Mouse (Mus musculus) induced T-regulatory cell, adult 2 months (primary cell): ENCODE measurements around the gene Snrpd2.

Experiments
- DNase-seq: peaks from one replicate; pipeline ENCODE4 v3.0.0-alpha.2; 2012; ENCODE audit warnings: low read depth

Gene Snrpd2

DNA sequence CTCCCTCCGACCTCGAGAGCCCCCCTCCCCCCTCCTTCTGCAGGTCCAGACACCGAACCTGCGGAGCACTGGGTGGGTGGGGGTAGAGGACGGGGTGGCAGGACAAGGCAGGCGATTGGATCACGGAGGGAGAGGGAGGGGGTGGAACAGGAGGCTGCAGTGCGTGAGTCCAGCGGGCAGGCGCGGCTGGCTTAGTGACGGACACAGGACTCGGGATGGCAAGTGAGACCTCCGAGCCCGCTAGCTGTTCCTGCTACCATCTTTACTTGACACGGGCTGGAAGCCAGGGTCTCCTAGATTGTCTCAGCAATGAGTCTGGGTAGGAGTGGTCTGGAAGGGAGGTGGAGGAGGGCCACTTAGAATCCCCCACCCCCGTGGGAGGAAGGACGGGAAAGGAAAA lies 28.5 kb downstream of the Snrpd2 start:
- DNase-seq, result no peak

GRCm38 (mm10) chr7:19178443-19179092 lies 29.0 kb downstream of the Snrpd2 start:
- DNase-seq, result peak; percentile 92

DNA sequence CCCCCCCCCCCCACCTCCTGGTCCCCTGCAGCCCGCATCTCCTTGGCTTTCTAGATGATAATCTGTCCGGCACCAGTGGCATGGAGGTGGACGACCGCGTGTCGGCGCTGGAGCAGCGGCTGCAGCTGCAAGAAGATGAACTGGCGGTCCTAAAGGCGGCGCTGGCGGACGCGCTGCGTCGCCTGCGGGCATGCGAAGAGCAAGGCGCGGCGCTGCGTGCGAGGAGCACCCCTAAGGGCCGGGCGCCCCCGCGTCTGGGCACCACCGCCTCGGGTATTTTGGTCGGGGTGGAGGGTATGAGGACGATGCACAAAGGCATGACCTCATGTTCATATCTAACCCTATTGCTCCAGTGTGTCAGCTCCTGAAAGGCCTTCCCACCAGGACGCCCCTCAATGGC lies 29.7 kb downstream of the Snrpd2 start:
- DNase-seq, result peak; percentile 82

DNA sequence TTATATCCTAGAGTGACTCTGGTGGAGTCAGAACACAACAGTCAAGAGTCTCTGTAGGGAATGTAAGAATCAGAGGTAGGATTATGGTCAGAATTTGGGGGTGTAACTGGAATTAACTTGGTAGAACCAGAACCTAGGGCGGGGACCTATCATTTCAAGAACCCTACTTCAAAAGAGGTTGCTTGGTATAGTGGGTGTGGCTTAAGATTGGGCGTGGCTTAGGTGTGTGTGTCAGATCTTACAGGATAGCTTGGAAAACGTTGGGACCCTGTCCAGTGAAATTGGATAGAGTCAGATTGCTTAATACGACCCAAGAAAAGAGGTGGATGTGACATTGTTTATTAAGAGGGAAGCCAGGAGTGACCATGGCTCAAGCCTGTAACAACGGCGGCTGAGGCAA lies 30.4 kb downstream of the Snrpd2 start:
- peak; percentile 67 for DNase-seq

GRCm38 (mm10) chr7:19180862-19181429 lies 31.4 kb downstream of the Snrpd2 start:
- DNase-seq, result peak; percentile 72

DNA sequence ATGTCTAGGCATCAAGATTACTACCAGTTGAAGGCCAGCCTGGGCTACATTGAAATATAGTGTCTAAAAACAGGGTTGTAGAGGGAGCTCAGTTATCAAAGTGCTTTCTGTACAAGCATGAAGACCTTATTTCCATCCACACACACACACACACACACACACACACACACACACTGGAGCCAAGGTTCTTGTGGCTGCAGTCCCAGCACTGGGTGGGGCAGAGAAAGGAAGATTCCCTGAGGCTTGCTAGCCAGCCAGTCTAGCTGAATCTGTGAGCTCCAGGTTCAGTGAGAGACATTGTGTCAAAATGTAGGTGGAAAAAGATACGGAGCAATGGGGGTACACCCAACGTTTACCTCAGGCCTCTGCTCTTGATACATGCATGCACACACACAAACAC lies 34.7 kb downstream of the Snrpd2 start:
- DNase-seq, result no peak

GRCm38 (mm10) chr7:19184758-19185157 lies 35.2 kb downstream of the Snrpd2 start:
- DNase-seq, result no peak

DNA sequence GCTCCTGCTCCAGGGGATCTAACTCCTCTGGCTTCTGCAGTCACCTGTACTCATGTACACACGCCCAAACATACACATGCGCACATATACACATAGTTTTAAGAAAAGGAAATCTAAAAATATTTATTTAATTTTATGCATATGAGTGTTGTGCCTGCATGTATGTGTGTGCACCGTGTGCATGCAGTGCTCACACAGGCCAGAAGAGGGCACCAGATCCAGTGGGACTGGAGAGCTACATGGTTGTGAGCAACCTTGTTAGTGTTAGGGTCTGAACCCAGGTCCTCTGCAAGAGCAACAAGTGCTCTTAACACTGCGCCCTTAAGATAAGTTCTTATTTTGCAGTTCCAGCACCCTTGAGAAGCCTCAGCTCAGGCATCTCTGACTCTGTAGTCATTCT lies 45.2 kb downstream of the Snrpd2 start:
- peak; percentile 39 for DNase-seq

- peak; percentile 83 for DNase-seq
Observed at GRCm38 (mm10) chr7:19196676-19197075, 47.2 kb downstream of the Snrpd2 start.

DNA sequence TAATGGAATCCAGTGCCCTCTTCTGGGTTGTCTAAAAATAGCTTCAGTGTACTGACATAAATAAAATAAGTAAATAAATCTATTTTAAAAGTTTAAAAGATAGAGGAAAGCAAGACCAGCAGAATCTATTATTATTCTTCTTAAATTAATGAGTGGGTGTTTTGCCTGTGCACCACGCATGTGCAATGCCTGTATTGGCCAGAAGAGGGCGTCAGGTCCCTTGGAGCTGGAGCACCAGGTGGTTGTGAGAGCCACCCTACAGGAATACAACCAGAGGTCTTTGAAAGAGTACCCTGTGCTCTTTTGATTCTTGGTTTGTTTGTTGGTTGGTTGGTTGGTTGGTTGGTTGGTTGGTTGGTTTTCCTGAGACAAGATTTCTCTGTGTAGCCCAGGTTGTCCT lies 48.5 kb downstream of the Snrpd2 start:
- DNase-seq, result peak; percentile 77

- DNase-seq, result no peak
Observed at GRCm38 (mm10) chr7:19201660-19202059, 52.1 kb downstream of the Snrpd2 start.

- peak; percentile 40 for DNase-seq
Observed at GRCm38 (mm10) chr7:19202065-19202850, 52.7 kb downstream of the Snrpd2 start.
